Mouse (Mus musculus): ENCODE measurements at regions not wholly inside any gene's neighbourhood (a gene's known extent, or its start where the extent isn't known, plus 50 kb on each side); places are given as distances from the start of the nearest gene placed in this dataset.

- Histone ChIP-seq H3K27ac (replicated peaks) (no peak overlapping the region), H3K4me3 (no peak overlapping the region), H3K27me3 (no peaks in the 10 kb centered on the region), H3K4me1 (peaks cover 3% of the 10 kb centered on the region; the same call in 1 of the 2 replicates), H3K9me3 (no peaks in the 10 kb centered on the region), H3K36me3 (no peaks in the 10 kb centered on the region), H3K4me2 (replicated peaks) (no peak overlapping the region), H3K9ac (replicated peaks) (no peak overlapping the region)
- WGBS, result 73% methylated on average over 7 of the region's 7 CpGs
- ATAC-seq (ENCODE audit: low FRiP score, low read depth), result no peak
These were observed 140.7 kb upstream of the Klf3 start for GRCm38 (mm10) chr5:64662476-64662875.

GRCm38 (mm10) chr5:64663766-64664165 is 139.4 kb upstream of the Klf3 start:
- Histone ChIP-seq H3K4me1 (peaks cover 3% of the 10 kb centered on the region; the same call in 1 of the 2 replicates), H3K4me2 (replicated peaks) (no peak overlapping the region), H3K27me3 (no peaks in the 10 kb centered on the region), H3K36me3 (no peaks in the 10 kb centered on the region), H3K27ac (replicated peaks) (no peak overlapping the region), H3K4me3 (no peak overlapping the region), H3K9me3 (no peaks in the 10 kb centered on the region), H3K9ac (replicated peaks) (no peak overlapping the region)
- WGBS, result 60% methylated on average over 1 of the region's 1 CpGs
- ATAC-seq (ENCODE audit: low FRiP score, low read depth), result no peak

DNA sequence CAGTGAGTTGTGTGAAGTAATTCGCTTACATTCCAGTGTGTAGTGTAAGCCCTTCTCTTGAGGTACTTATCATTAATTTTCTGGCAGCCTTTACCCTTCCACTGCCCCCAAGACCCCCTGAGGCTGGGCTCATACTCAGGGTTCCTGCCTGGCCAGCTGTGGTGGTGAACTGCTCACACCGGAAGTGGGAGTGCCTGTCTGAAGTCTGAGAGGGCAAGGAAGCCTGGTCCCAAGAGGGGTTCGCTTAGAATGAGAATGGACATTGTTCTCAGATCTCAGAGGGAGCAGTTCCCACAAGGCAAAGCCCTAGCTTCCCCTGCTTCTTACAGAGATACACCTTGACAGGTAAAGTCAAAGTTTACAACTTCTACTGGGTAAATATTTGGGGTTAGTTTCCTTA is 138.1 kb upstream of the Klf3 start:
- Histone ChIP-seq H3K4me3 (no peak overlapping the region), H3K27me3 (no peaks in the 10 kb centered on the region), H3K4me2 (replicated peaks) (no peak overlapping the region), H3K27ac (replicated peaks) (no peak overlapping the region), H3K36me3 (no peaks in the 10 kb centered on the region), H3K4me1 (peaks cover 3% of the 10 kb centered on the region; the same call in 1 of the 2 replicates), H3K9me3 (no peaks in the 10 kb centered on the region), H3K9ac (replicated peaks) (no peak overlapping the region)
- WGBS, result 65% methylated on average over 3 of the region's 3 CpGs
- ATAC-seq (ENCODE audit: low FRiP score, low read depth), result no peak

- 69% methylated on average over 3 of the region's 3 CpGs for WGBS
- Histone ChIP-seq H3K36me3 (no peaks in the 10 kb centered on the region), H3K4me2 (replicated peaks) (no peak overlapping the region), H3K4me3 (no peak overlapping the region), H3K9ac (replicated peaks) (no peak overlapping the region), H3K4me1 (peaks cover 3% of the 10 kb centered on the region; the same call in 1 of the 2 replicates), H3K27me3 (no peaks in the 10 kb centered on the region), H3K27ac (replicated peaks) (no peak overlapping the region), H3K9me3 (peaks cover 4% of the 10 kb centered on the region; the same call in 1 of the 2 replicates)
- no peak for ATAC-seq (ENCODE audit: low FRiP score, low read depth)
These were observed 136.9 kb upstream of the Klf3 start for GRCm38 (mm10) chr5:64666256-64666655.

DNA sequence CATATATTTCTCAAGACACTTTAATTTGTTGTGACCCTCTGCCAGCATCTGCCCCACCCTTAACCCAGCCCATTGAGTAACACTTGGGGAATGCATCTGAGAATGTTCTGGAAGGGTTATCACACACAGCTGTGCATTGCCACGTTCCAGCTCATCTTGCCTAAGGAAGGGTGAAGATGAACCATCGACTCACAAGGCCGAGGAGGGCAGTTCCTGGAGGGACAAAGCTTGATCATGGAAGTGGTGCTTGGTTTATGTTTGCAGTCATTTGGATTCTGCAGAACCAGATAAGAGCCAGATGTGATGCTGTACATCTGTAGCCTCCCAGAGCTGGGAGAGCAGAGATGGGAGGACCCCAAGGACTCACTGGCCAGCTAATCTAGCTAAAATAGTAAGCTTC is 136.1 kb upstream of the Klf3 start:
- Histone ChIP-seq H3K4me2 (replicated peaks) (no peak overlapping the region), H3K4me1 (no peaks in the 10 kb centered on the region), H3K36me3 (no peaks in the 10 kb centered on the region), H3K9me3 (peaks cover 4% of the 10 kb centered on the region; the same call in 1 of the 2 replicates), H3K27ac (replicated peaks) (no peak overlapping the region), H3K27me3 (no peaks in the 10 kb centered on the region), H3K9ac (replicated peaks) (no peak overlapping the region), H3K4me3 (no peak overlapping the region)
- no peak for ATAC-seq (ENCODE audit: low FRiP score, low read depth)
- 92% methylated on average over 3 of the region's 3 CpGs for WGBS

GRCm38 (mm10) chr5:64673861-64674260 is 129.3 kb upstream of the Klf3 start:
- Histone ChIP-seq H3K27me3 (no peaks in the 10 kb centered on the region), H3K27ac (replicated peaks) (no peak overlapping the region), H3K4me1 (no peaks in the 10 kb centered on the region), H3K9me3 (peaks cover 4% of the 10 kb centered on the region; the same call in 1 of the 2 replicates), H3K4me2 (replicated peaks) (no peak overlapping the region), H3K9ac (replicated peaks) (no peak overlapping the region), H3K4me3 (no peak overlapping the region), H3K36me3 (no peaks in the 10 kb centered on the region)
- no peak for ATAC-seq (ENCODE audit: low FRiP score, low read depth)
- 83% methylated on average over 2 of the region's 2 CpGs for WGBS

GRCm38 (mm10) chr5:64676214-64676945 is 126.8 kb upstream of the Klf3 start:
- H3K4me2 ChIP-seq (replicated peaks), result no peak overlapping the region
- WGBS, result 93% methylated on average over 17 of the region's 17 CpGs
- no peaks in the 10 kb centered on the region for H3K27me3 ChIP-seq
- H3K9ac ChIP-seq (replicated peaks), result no peak overlapping the region
- ATAC-seq (ENCODE audit: low FRiP score, low read depth), result no peak
- H3K27ac ChIP-seq (replicated peaks), result no peak overlapping the region
- no peaks in the 10 kb centered on the region for H3K4me1 ChIP-seq
- no peaks in the 10 kb centered on the region for H3K36me3 ChIP-seq
- H3K4me3 ChIP-seq, result no peak overlapping the region
- no peaks in the 10 kb centered on the region for H3K9me3 ChIP-seq

GRCm38 (mm10) chr5:64676946-64677588 is 126.1 kb upstream of the Klf3 start:
- H3K4me3 ChIP-seq, result no peak overlapping the region
- no peaks in the 10 kb centered on the region for H3K27me3 ChIP-seq
- 92% methylated on average over 8 of the region's 8 CpGs for WGBS
- no peaks in the 10 kb centered on the region for H3K36me3 ChIP-seq
- H3K9ac ChIP-seq (replicated peaks), result no peak overlapping the region
- ATAC-seq (ENCODE audit: low FRiP score, low read depth), result no peak
- H3K9me3 ChIP-seq, result no peaks in the 10 kb centered on the region
- H3K4me2 ChIP-seq (replicated peaks), result no peak overlapping the region
- H3K4me1 ChIP-seq, result no peaks in the 10 kb centered on the region
- H3K27ac ChIP-seq (replicated peaks), result no peak overlapping the region

DNA sequence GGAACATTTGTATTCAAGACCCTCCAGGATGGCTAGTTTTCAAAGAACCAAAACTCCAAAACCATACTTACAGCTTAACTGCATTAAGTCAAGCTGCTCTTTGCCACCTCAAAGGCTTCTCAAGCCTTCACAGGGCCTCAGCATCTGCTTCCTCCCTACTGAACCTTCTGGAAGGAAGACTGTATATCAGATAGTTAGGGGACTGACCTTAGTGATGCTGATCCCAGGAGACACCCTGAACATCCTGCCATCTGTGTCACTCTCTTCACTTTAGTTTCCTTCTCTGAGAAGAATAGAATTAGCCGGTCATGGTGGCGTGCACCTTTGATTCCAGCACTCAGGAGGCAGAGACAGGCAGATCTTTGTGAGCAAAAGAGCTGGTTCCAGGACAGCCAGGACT is 124.5 kb upstream of the Klf3 start:
- Histone ChIP-seq H3K27ac (replicated peaks) (no peak overlapping the region), H3K4me3 (no peak overlapping the region), H3K9ac (replicated peaks) (no peak overlapping the region), H3K27me3 (no peaks in the 10 kb centered on the region), H3K4me2 (replicated peaks) (no peak overlapping the region), H3K4me1 (no peaks in the 10 kb centered on the region), H3K36me3 (no peaks in the 10 kb centered on the region), H3K9me3 (no peaks in the 10 kb centered on the region)
- WGBS, result 100% methylated on average over 2 of the region's 2 CpGs
- ATAC-seq (ENCODE audit: low FRiP score, low read depth), result no peak

DNA sequence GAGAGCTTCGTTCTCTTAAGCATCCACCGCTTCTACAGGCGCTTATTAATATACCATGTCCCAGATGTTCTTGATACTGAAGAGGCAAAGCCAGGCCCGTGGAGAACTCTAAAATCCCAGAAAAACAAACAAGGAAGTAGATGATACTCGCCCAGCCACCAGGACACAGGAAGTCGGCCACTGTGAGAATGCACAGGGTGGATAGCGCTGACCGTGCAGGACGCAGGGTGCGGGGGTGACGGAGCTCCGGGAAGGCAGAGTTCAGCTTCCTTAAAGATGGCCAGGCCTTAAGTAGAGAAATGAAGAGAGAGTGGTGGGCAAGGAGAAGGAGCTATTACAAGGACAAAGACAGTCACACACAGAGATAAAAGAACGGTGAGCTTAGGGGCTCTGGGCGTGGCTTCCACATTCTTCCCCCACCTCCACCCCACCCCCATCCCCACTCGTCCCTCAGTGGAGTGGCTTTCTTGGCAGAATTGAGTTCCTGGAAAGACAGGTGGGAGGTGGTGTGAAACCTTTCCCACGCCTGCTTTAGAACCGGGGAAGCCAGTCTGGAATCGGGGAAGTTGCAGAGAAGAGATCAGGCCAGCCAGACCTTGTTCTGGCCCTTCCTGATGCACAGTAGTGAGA is 123.1 kb upstream of the Klf3 start:
- no peak overlapping the region for H3K9ac ChIP-seq (replicated peaks)
- H3K4me1 ChIP-seq, result no peaks in the 10 kb centered on the region
- no peaks in the 10 kb centered on the region for H3K36me3 ChIP-seq
- WGBS, result 85% methylated on average over 18 of the region's 18 CpGs
- H3K27ac ChIP-seq (replicated peaks), result no peak overlapping the region
- H3K27me3 ChIP-seq, result no peaks in the 10 kb centered on the region
- no peak for ATAC-seq (ENCODE audit: low FRiP score, low read depth)
- H3K9me3 ChIP-seq, result no peaks in the 10 kb centered on the region
- no peak overlapping the region for H3K4me2 ChIP-seq (replicated peaks)
- H3K4me3 ChIP-seq, result no peak overlapping the region

- Histone ChIP-seq H3K4me2 (replicated peaks) (no peak overlapping the region), H3K4me1 (no peaks in the 10 kb centered on the region), H3K27ac (replicated peaks) (no peak overlapping the region), H3K36me3 (no peaks in the 10 kb centered on the region), H3K9ac (replicated peaks) (no peak overlapping the region), H3K27me3 (no peaks in the 10 kb centered on the region), H3K9me3 (no peaks in the 10 kb centered on the region), H3K4me3 (no peak overlapping the region)
- ATAC-seq (ENCODE audit: low FRiP score, low read depth), result no peak
- WGBS, result 87% methylated on average over 5 of the region's 5 CpGs
These were observed 122.0 kb upstream of the Klf3 start for GRCm38 (mm10) chr5:64681161-64681560.

DNA sequence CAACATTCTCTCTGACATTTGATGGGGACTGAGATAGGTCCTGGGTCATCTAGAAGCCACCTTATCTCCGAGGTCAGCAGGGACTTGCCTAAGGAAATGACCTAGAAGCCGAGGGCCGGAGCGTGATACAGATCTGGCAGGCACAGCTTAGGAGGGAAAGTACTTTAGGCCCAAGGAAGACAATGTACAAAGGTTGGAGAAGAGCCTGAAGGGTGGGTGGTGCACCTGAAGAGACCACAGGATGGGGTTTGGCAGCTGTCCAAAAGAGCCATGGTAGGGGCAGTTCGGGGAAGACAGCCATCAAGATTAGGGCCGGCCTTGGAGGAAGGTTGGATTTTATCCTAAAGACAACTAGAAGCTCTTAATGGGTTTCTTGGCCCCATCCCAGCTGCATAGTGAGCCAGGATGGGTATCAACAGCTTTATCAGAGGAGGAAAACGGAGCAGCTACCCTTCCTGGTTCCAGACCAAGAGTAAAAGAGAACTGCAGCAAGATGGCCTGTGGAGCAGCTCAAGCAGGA is 120.8 kb upstream of the Klf3 start:
- Histone ChIP-seq H3K9me3 (0 out of 2 replicates have a peak, but pooled peaks cover 7% of the 10 kb centered on the region), H3K4me2 (replicated peaks) (no peak overlapping the region), H3K36me3 (no peaks in the 10 kb centered on the region), H3K27ac (replicated peaks) (no peak overlapping the region), H3K4me1 (no peaks in the 10 kb centered on the region), H3K4me3 (no peak overlapping the region), H3K9ac (replicated peaks) (no peak overlapping the region), H3K27me3 (no peaks in the 10 kb centered on the region)
- no peak for ATAC-seq (ENCODE audit: low FRiP score, low read depth)
- 91% methylated on average over 7 of the region's 7 CpGs for WGBS

Measured in midbrain, embryonic 12.5 days (tissue).